Mouse (Mus musculus): ENCODE data around the gene Tcaf2.

DNA sequence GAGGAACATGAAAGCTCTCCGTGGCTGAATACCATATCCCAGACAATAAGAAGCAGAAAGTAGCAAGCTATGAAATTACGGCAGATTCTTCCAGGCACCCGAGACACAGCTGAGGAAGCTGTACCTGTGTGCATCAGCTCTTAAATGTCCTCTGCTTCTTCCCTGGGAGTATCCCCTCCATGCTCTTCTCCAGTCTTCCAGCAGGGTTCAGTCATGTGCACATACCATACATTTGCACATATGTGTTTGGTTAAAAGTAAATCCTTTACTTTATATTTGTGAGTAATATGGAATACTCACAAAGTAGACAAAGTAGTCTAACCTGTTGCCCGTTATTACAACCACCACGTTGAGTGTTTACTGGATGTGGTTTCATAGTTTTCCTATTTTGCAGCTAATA is 42.9 kb upstream of the Tcaf2 start:
- TF ChIP-seq CTCF (IDR thresholded peaks at IDR 0.05) (no peak), EP300 (IDR thresholded peaks at IDR 0.05; ENCODE audit: insufficient read depth, low read depth, low read length) (no peak), POLR2A (IDR thresholded peaks at IDR 0.05; ENCODE audit: insufficient read depth, low read depth, low read length) (no peak)

Measured in heart, adult 2 months (tissue).